Mouse (Mus musculus) left cerebral cortex, adult 2 months (tissue): ENCODE data around the gene Gja6. TPM values are rescaled to one million over a fixed set of nuclear protein-coding genes. Genes with fewer than 3 reads are reported as not detected.
A peak's percentile ranks its signal among the peaks of the same experiment; 100 is the strongest.

Experiments used
- DNase-seq, 2 experiments: peaks; one replicate each; pipeline ENCODE4 v3.0.0; 2021 to 2022; ENCODE audit warnings: low spot score in 2 of 2, mixed read lengths in 1 of 2; ENCODE audit errors: extremely low spot score in 1 of 2
- H3K27ac ChIP-seq: fragments of 200-600 bp; 2 replicates; pipeline ENCODE4 v1.8.1; 2022
- H3K4me3 ChIP-seq: fragments of 200-600 bp; 2 replicates; pipeline ENCODE4 v1.8.1; 2022
- CTCF ChIP-seq: fragments of 200-600 bp; IDR thresholded peaks from 2 replicates; pipeline ENCODE4 v1.8.1; 2022; ENCODE audit warnings: antibody characterized with exemption, mild to moderate bottlenecking, moderate library complexity
- intact Hi-C: fragments of 180-260 bp; cut with DNase I; formaldehyde crosslinking; loops from one replicate; pipeline ENCODE4 v1.15.1; 2025
- total RNA-seq, 2 experiments: library from RNA; stranded (reverse); gene quantifications; 2 replicates each; pipeline ENCODE4 v1.2.3; 2021

The Gja6 gene
- total RNA-seq, 2 experiments from 2014 or later = 1.6 TPM

DNA sequence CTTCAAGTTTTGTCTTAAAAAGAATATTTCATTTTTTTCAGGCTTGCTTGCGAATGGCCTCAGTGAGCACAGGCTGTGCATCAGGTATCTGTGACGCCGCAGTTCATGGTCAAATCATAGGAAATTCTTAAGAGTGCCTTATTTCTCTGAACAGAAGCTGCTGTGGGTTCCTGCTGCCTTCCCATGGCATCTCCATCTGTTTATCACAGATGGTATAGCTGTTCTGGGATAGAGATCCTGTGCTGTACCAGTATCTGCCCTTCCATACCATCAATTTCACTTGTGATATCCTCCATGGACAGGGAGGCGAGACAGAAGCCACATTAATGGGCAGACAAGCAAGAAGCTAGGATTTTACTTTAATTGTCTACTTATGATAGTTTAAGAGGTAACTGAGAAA is 40.3 kb downstream of the Gja6 start:
- no peak overlapping the region for H3K4me3 ChIP-seq
- DNase-seq = no peak
- intact Hi-C loops = no loop called here
- H3K27ac ChIP-seq = peak overlapping the region; percentile 15; the same call in 1 of the 2 replicates
- TF ChIP-seq CTCF = no peak

DNA sequence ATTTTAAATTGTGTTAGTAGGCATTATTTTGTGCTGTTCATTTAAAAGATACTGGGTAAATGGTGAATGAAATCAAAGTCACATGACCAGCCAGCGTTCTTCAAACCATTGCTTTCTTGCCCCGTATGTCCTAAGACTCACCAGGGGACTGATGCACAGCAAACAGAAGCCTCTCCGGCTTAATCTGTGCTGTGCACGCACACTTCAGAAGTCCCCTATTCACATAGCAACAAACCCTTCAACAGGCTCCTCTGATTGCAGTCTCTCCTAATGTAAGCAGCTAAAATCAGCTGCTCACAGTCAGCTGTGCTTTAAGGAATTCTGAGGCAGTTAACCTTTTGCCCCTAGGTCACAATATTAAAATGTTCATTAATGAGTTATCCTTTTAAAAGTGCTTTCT is 41.8 kb downstream of the Gja6 start:
- intact Hi-C loops = no loop called here
- no peak for DNase-seq
- H3K4me3 ChIP-seq = no peak overlapping the region
- H3K27ac ChIP-seq = no peak overlapping the region
- no peak for TF ChIP-seq CTCF

DNA sequence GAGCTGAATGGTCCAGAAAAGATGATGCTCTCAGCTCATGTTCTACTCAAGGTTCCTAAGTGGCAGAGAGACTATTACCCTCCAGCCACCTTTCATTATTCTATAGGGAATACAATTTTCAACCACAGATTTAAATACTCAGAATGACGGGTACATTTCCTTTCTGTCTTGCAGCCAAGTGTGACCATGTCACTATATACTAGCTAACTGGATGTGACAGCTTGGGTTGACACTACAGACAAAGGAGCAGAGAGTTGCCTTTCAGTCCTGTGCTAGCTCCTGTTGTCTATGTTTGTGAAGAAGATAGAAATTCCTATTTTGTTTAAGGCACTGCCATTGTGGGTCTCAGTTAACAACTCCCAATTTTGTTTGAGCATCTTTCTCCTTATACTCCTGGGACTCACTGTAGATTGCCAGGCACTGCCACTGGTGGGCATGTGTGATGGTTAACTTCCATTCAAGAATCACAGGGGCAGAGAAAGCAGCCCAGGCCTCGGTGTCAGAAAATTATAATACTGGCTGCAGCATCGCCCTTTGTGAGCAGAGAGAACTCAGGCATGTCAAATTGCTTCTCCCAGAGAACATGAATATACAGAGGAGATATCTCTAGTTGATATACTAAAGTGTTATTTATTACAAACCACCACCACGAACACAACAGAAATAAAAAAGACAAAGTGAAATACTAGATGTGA is 43.0 kb downstream of the Gja6 start:
- no peak overlapping the region for H3K27ac ChIP-seq
- DNase-seq = no peak
- TF ChIP-seq CTCF = no peak
- intact Hi-C loops = no loop called here
- H3K4me3 ChIP-seq = no peak overlapping the region

Other genes with a start within 250 kb of the Gja6 start
- gene Ppef1, start 171.3 kb downstream of the Gja6 start, total RNA-seq = 1 to 10 TPM; 2.0 to 2.6 TPM
- gene Rs1, start 139.0 kb downstream of the Gja6 start, total RNA-seq = under 1 TPM in 1 of 2 experiments, not detected in 1; 0.34 TPM
- gene Cdkl5, start 87.7 kb upstream of the Gja6 start, total RNA-seq = 100 to 1,000 TPM; 148 to 159 TPM
- gene Scml2, start 210.1 kb upstream of the Gja6 start, total RNA-seq = 1 to 10 TPM in 1 of 2 experiments, under 1 TPM in 1; 0.79 to 2.5 TPM